15 mouse cellular contexts compared by ENCODE assay signal in genomic region chr7:19046286-19047069, GRCm38 (mm10). TPM values are rescaled to one million over a fixed set of nuclear protein-coding genes. Genes with fewer than 3 reads are reported as not detected.
DNase-seq lines count a peak whose midpoint lies in the region; ATAC-seq and TF ChIP-seq lines count a peak whose summit lies in the region.
"Had no signal": no experiment of that assay in that cellular context is flagged by ENCODE, and none has a peak within 500 bp of the region (broad histone marks: within the 10 kb centered on the region; RNA-seq: fewer than 3 reads in every experiment).

No protein-coding gene starts in this region.

- ATAC-seq in forebrain, postnatal 0 days = 0 out of 2 replicates have a peak, but pooled peaks have one; percentile 12
- ATAC-seq in forebrain, embryonic 14.5 days = no peak
- no peak for ATAC-seq in midbrain, postnatal 0 days (ENCODE audit: low FRiP score)
- ATAC-seq: liver, embryonic 12.5 days had no signal

- no peak overlapping the region for H3K9ac ChIP-seq in forebrain, postnatal 0 days
- H3K9ac ChIP-seq in forebrain, embryonic 14.5 days (ENCODE audit: low read length) = no peak overlapping the region
- no peak overlapping the region for H3K9ac ChIP-seq in midbrain, postnatal 0 days (replicated peaks; ENCODE audit: low read length, poor library complexity, severe bottlenecking)
- H3K9ac ChIP-seq: hindbrain, embryonic 15.5 days; liver, embryonic 12.5 days had no signal

- no peak for TF ChIP-seq CTCF in forebrain, postnatal 0 days (IDR thresholded peaks at IDR 0.05; ENCODE audit: low read depth)
- TF ChIP-seq CTCF in midbrain, postnatal 0 days (IDR thresholded peaks at IDR 0.05) = no peak

- H3K36me3 ChIP-seq in forebrain, postnatal 0 days (ENCODE audit: insufficient read depth) = peaks cover 99% of the 10 kb centered on the region
- peaks cover 100% of the 10 kb centered on the region for H3K36me3 ChIP-seq in forebrain, embryonic 14.5 days (ENCODE audit: control insufficient read depth, insufficient read depth, low read length)
- peaks cover 95% of the 10 kb centered on the region for H3K36me3 ChIP-seq in midbrain, postnatal 0 days (ENCODE audit: insufficient read depth, low read length)
- peaks cover 99% of the 10 kb centered on the region for H3K36me3 ChIP-seq in midbrain, embryonic 10.5 days

- H3K27ac ChIP-seq in forebrain, postnatal 0 days (ENCODE audit: low read depth, low read length) = no peak overlapping the region
- no peak overlapping the region for H3K27ac ChIP-seq in forebrain, embryonic 14.5 days (ENCODE audit: low read depth, low read length)
- H3K27ac ChIP-seq in midbrain, postnatal 0 days (ENCODE audit: low read depth, low read length) = no peak overlapping the region
- H3K27ac ChIP-seq in midbrain, embryonic 10.5 days (replicated peaks) = no peak overlapping the region
- H3K27ac ChIP-seq: hindbrain, embryonic 15.5 days; liver, embryonic 12.5 days; stomach, postnatal 0 days had no signal

- no peak overlapping the region for H3K4me2 ChIP-seq in forebrain, postnatal 0 days (ENCODE audit: low read depth)
- no peak overlapping the region for H3K4me2 ChIP-seq in forebrain, embryonic 14.5 days (ENCODE audit: low read length)
- H3K4me2 ChIP-seq in midbrain, postnatal 0 days (ENCODE audit: low read depth, low read length, poor library complexity, severe bottlenecking) = no peak overlapping the region
- H3K4me2 ChIP-seq: heart, embryonic 11.5 days; hindbrain, embryonic 15.5 days; liver, embryonic 12.5 days had no signal

- DNase-seq in forebrain, postnatal 0 days = no peak
- no peak for DNase-seq in forebrain, embryonic 14.5 days (ENCODE audit: low spot score)
- DNase-seq in midbrain, postnatal 0 days (ENCODE audit: low spot score) = peak; percentile 61
- DNase-seq in midbrain, embryonic 10.5 days (ENCODE audit: low spot score) = no peak
- peak; percentile 91 to 93 for DNase-seq in cerebellum, postnatal 10 days
- DNase-seq in testis, postnatal 10 days (ENCODE audit: low spot score) = peak; percentile 66
- DNase-seq in natural killer cell, adult 2 months (ENCODE audit: low spot score in 2 of 2) = no peak
- no peak for DNase-seq in thymus, postnatal 36 days
- DNase-seq: kidney, postnatal 25 days had no signal

- H3K4me1 ChIP-seq in forebrain, postnatal 0 days (ENCODE audit: insufficient read depth) = no peaks in the 10 kb centered on the region
- no peaks in the 10 kb centered on the region for H3K4me1 ChIP-seq in forebrain, embryonic 14.5 days (ENCODE audit: control insufficient read depth, insufficient read depth, low read length)
- H3K4me1 ChIP-seq in midbrain, postnatal 0 days (ENCODE audit: insufficient read depth, low read length) = no peaks in the 10 kb centered on the region
- no peaks in the 10 kb centered on the region for H3K4me1 ChIP-seq in midbrain, embryonic 10.5 days
- H3K4me1 ChIP-seq: hindbrain, embryonic 15.5 days; liver, embryonic 12.5 days had no signal

- 93% methylated on average over 11 of the region's 11 CpGs for WGBS in forebrain, postnatal 0 days
- WGBS in forebrain, embryonic 14.5 days = 95% methylated on average over 11 of the region's 11 CpGs
- 94% methylated on average over 11 of the region's 11 CpGs for WGBS in midbrain, postnatal 0 days
- WGBS in midbrain, embryonic 10.5 days = 93% methylated on average over 11 of the region's 11 CpGs

- H3K27me3 ChIP-seq in forebrain, postnatal 0 days (ENCODE audit: insufficient read depth, low read length) = no peaks in the 10 kb centered on the region
- H3K27me3 ChIP-seq in forebrain, embryonic 14.5 days (replicated peaks; ENCODE audit: control insufficient read depth, insufficient read depth, low read length) = no peaks in the 10 kb centered on the region
- H3K27me3 ChIP-seq in midbrain, postnatal 0 days (ENCODE audit: insufficient read depth, low read length) = no peaks in the 10 kb centered on the region
- no peaks in the 10 kb centered on the region for H3K27me3 ChIP-seq in midbrain, embryonic 10.5 days (ENCODE audit: low read depth, poor library complexity, severe bottlenecking)
- H3K27me3 ChIP-seq: hindbrain, embryonic 15.5 days; liver, embryonic 12.5 days had no signal

- H3K9me3 ChIP-seq in forebrain, postnatal 0 days (ENCODE audit: low read length) = no peaks in the 10 kb centered on the region
- no peaks in the 10 kb centered on the region for H3K9me3 ChIP-seq in forebrain, embryonic 14.5 days (replicated peaks; ENCODE audit: control insufficient read depth, low read length)
- no peaks in the 10 kb centered on the region for H3K9me3 ChIP-seq in midbrain, postnatal 0 days (ENCODE audit: low read length)
- H3K9me3 ChIP-seq in midbrain, embryonic 10.5 days (replicated peaks) = no peaks in the 10 kb centered on the region
- H3K9me3 ChIP-seq: G1E; hindbrain, embryonic 15.5 days; liver, embryonic 12.5 days had no signal

- no peak overlapping the region for H3K4me3 ChIP-seq in forebrain, postnatal 0 days (ENCODE audit: low read depth, low read length)
- no peak overlapping the region for H3K4me3 ChIP-seq in forebrain, embryonic 14.5 days (ENCODE audit: low read depth, low read length)
- H3K4me3 ChIP-seq in midbrain, postnatal 0 days (ENCODE audit: low read depth, low read length) = no peak overlapping the region
- no peak overlapping the region for H3K4me3 ChIP-seq in midbrain, embryonic 10.5 days
- H3K4me3 ChIP-seq: hindbrain, embryonic 15.5 days; liver, embryonic 12.5 days had no signal

RNA-seq across cellular contexts. Expression of gene Rsph6a, which starts 8.0 kb away (rescaled TPM):
- 0.19 and 0.23 TPM in 2 replicates for total RNA-seq in forebrain, postnatal 0 days (2014; rRNA removed)
- 0.09 and 0.23 TPM in 2 replicates for polyA plus RNA-seq in forebrain, postnatal 0 days (2015; fragmentation: Nextera tagmentation; extraction: Ambion mirVana)
- not detected in 2 replicates for polyA plus RNA-seq in forebrain, embryonic 14.5 days (2014; fragmentation: Nextera tagmentation; extraction: Ambion mirVana)
- total RNA-seq in midbrain, postnatal 0 days (2014; rRNA removed) = not detected in 2 replicates
- polyA plus RNA-seq in midbrain, postnatal 0 days (2015; fragmentation: Nextera tagmentation; extraction: Ambion mirVana) = 0.57 and 0.75 TPM in 2 replicates
- not detected in 2 replicates for polyA plus RNA-seq in midbrain, embryonic 10.5 days (2016; fragmentation: Nextera tagmentation; extraction: Ambion mirVana)
- polyA plus RNA-seq: heart, embryonic 11.5 days; liver, embryonic 12.5 days; stomach, postnatal 0 days had no signal

RNA-seq across cellular contexts. Expression of gene Sympk, which starts 22.3 kb away (rescaled TPM):
- 70.3 and 73.8 TPM in 2 replicates for total RNA-seq in forebrain, postnatal 0 days (2014; rRNA removed)
- polyA plus RNA-seq in forebrain, postnatal 0 days (2015; fragmentation: Nextera tagmentation; extraction: Ambion mirVana) = 16.6 and 20.0 TPM in 2 replicates
- 19.1 and 22.7 TPM in 2 replicates for polyA plus RNA-seq in forebrain, embryonic 14.5 days (2014; fragmentation: Nextera tagmentation; extraction: Ambion mirVana)
- total RNA-seq in midbrain, postnatal 0 days (2014; rRNA removed) = 73.5 and 74.2 TPM in 2 replicates
- 19.5 and 19.7 TPM in 2 replicates for polyA plus RNA-seq in midbrain, postnatal 0 days (2015; fragmentation: Nextera tagmentation; extraction: Ambion mirVana)
- polyA plus RNA-seq in midbrain, embryonic 10.5 days (2016; fragmentation: Nextera tagmentation; extraction: Ambion mirVana) = 40.3 and 45.7 TPM in 2 replicates

RNA-seq across cellular contexts. Expression of gene Foxa3, which starts 23.1 kb away (rescaled TPM):
- not detected in 2 replicates for total RNA-seq in forebrain, postnatal 0 days (2014; rRNA removed)
- not detected in 2 replicates for polyA plus RNA-seq in forebrain, postnatal 0 days (2015; fragmentation: Nextera tagmentation; extraction: Ambion mirVana)
- polyA plus RNA-seq in forebrain, embryonic 14.5 days (2014; fragmentation: Nextera tagmentation; extraction: Ambion mirVana) = not detected in 2 replicates
- not detected in 2 replicates for total RNA-seq in midbrain, postnatal 0 days (2014; rRNA removed)
- polyA plus RNA-seq in midbrain, postnatal 0 days (2015; fragmentation: Nextera tagmentation; extraction: Ambion mirVana) = not detected in 2 replicates
- 0.09 TPM in 1 of 2 replicates, not detected in the other for polyA plus RNA-seq in midbrain, embryonic 10.5 days (2016; fragmentation: Nextera tagmentation; extraction: Ambion mirVana)
- total RNA-seq: G1E; left cerebral cortex, adult 8-10 months had no signal
- polyA plus RNA-seq: G1E; hindbrain, embryonic 15.5 days had no signal

RNA-seq across cellular contexts. Expression of gene Dmwd, which starts 29.5 kb away (rescaled TPM):
- 96.5 and 122 TPM in 2 replicates for total RNA-seq in forebrain, postnatal 0 days (2014; rRNA removed)
- 43.6 and 43.8 TPM in 2 replicates for polyA plus RNA-seq in forebrain, postnatal 0 days (2015; fragmentation: Nextera tagmentation; extraction: Ambion mirVana)
- 28.0 and 29.1 TPM in 2 replicates for polyA plus RNA-seq in forebrain, embryonic 14.5 days (2014; fragmentation: Nextera tagmentation; extraction: Ambion mirVana)
- total RNA-seq in midbrain, postnatal 0 days (2014; rRNA removed) = 134 and 136 TPM in 2 replicates
- 33.1 and 35.4 TPM in 2 replicates for polyA plus RNA-seq in midbrain, postnatal 0 days (2015; fragmentation: Nextera tagmentation; extraction: Ambion mirVana)
- polyA plus RNA-seq in midbrain, embryonic 10.5 days (2016; fragmentation: Nextera tagmentation; extraction: Ambion mirVana) = 17.3 and 18.0 TPM in 2 replicates

RNA-seq across cellular contexts. Expression of gene Dmpk, which starts 37.2 kb away (rescaled TPM):
- 16.2 and 20.8 TPM in 2 replicates for total RNA-seq in forebrain, postnatal 0 days (2014; rRNA removed)
- 2.2 and 3.0 TPM in 2 replicates for polyA plus RNA-seq in forebrain, postnatal 0 days (2015; fragmentation: Nextera tagmentation; extraction: Ambion mirVana)
- 4.4 and 7.8 TPM in 2 replicates for polyA plus RNA-seq in forebrain, embryonic 14.5 days (2014; fragmentation: Nextera tagmentation; extraction: Ambion mirVana)
- 12.3 and 32.1 TPM in 2 replicates for total RNA-seq in midbrain, postnatal 0 days (2014; rRNA removed)
- 4.0 and 5.1 TPM in 2 replicates for polyA plus RNA-seq in midbrain, postnatal 0 days (2015; fragmentation: Nextera tagmentation; extraction: Ambion mirVana)
- polyA plus RNA-seq in midbrain, embryonic 10.5 days (2016; fragmentation: Nextera tagmentation; extraction: Ambion mirVana) = 8.2 and 8.8 TPM in 2 replicates

Comparison
In these comparisons a context has a peak if more than half of its experiments do, and no peak if none do; other contexts are left out.
1. DNase-seq: peak in midbrain, postnatal 0 days (single experiment), cerebellum, postnatal 10 days (2 of 2) and testis, postnatal 10 days (single experiment); none in forebrain, postnatal 0 days (single experiment), forebrain, embryonic 14.5 days (single experiment), midbrain, embryonic 10.5 days (single experiment), natural killer cell, adult 2 months (0 of 2) and thymus, postnatal 36 days (0 of 2).